Mouse (Mus musculus): ENCODE results near the gene Tmem209. TPM values are rescaled to one million over a fixed set of nuclear protein-coding genes. Genes with fewer than 3 reads are reported as not detected.
A peak's percentile ranks its signal among the peaks of the same experiment; 100 is the strongest.

The Tmem209 gene
- total and polyA plus RNA-seq, 2 experiments from 2014 or later: 24.2 to 49.8 TPM

DNA sequence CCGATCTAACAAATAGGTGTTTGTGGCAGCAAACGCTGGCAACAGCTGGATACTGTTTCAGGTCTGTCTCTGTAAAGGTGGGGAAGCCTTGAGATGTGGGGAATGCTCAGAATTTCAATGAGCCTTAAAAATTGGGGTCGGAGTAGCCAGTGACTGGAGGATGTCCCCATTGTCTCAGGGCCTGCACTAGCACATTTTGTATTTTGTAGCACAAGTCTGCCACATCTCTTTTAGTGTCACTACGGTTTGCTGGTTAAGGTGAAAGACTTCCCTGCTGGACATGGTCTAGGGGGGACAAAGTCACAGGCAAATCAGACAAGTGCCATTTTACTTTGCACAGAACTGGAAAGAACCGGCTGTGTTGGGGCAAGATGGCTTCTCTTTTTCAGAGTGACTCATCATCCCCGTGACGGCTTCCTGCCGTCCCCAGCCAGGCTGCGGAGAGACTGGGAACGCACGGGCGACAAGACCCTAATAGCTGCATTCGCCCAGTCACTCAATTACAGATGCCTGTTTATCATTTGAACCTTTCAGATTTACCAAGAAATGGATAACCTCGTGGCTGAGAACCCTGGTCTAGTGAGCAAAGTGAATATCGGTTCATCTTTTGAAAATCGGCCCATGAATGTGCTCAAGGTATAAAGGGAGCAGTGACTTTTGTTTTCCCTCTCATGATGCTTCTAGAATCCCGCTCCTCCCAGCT lies 37.1 kb upstream of the Tmem209 start:
- Histone ChIP-seq H3K9ac (peak overlapping the region; percentile 36), H3K4me1 (ENCODE audit: insufficient read depth) (peaks cover 28% of the 10 kb centered on the region), H3K9me3 (ENCODE audit: low read length) (no peaks in the 10 kb centered on the region), H3K4me3 (ENCODE audit: low read depth, low read length) (peak overlapping the region; percentile 22), H3K36me3 (ENCODE audit: insufficient read depth) (no peaks in the 10 kb centered on the region), H3K27ac (ENCODE audit: low read depth, low read length) (peak overlapping the region; percentile 88), H3K27me3 (ENCODE audit: insufficient read depth, low read length) (no peaks in the 10 kb centered on the region), H3K4me2 (ENCODE audit: low read depth) (peak overlapping the region; percentile 53)
- 8% methylated on average over 17 of the region's 17 CpGs for WGBS
- ATAC-seq: peak; percentile 75
- no peak for TF ChIP-seq CTCF (IDR thresholded peaks at IDR 0.05; ENCODE audit: low read depth)
- peak; percentile 80 for DNase-seq

DNA sequence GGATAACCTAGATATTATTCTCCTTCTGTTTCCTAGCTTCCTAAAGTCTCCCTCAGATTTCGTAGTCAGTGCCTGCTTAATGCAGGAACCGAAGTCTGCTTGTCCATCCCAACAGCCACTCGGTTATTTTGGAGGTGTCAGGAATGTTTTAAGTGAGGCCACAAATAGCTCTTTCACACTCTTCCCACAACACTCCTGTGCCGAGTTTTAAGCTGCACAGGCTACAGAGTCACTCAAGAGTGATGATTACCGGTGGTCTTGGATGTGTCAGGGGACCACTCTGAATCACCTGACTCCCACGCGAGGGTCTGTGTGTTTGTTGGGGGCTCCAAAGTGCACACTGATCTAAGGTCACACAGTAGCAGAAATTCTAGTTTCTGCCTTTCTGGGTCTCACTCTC lies 36.1 kb upstream of the Tmem209 start:
- H3K27me3 ChIP-seq (ENCODE audit: insufficient read depth, low read length): no peaks in the 10 kb centered on the region
- WGBS: 83% methylated on average over 7 of the region's 7 CpGs
- no peaks in the 10 kb centered on the region for H3K9me3 ChIP-seq (ENCODE audit: low read length)
- no peaks in the 10 kb centered on the region for H3K36me3 ChIP-seq (ENCODE audit: insufficient read depth)
- no peak for TF ChIP-seq CTCF (IDR thresholded peaks at IDR 0.05; ENCODE audit: low read depth)
- DNase-seq (no peak), ATAC-seq (no peak)
- no peak overlapping the region for H3K9ac ChIP-seq
- H3K27ac ChIP-seq (ENCODE audit: low read depth, low read length): no peak overlapping the region
- peaks cover 20% of the 10 kb centered on the region for H3K4me1 ChIP-seq (ENCODE audit: insufficient read depth)
- no peak overlapping the region for H3K4me3 ChIP-seq (ENCODE audit: low read depth, low read length)
- no peak overlapping the region for H3K4me2 ChIP-seq (ENCODE audit: low read depth)

DNA sequence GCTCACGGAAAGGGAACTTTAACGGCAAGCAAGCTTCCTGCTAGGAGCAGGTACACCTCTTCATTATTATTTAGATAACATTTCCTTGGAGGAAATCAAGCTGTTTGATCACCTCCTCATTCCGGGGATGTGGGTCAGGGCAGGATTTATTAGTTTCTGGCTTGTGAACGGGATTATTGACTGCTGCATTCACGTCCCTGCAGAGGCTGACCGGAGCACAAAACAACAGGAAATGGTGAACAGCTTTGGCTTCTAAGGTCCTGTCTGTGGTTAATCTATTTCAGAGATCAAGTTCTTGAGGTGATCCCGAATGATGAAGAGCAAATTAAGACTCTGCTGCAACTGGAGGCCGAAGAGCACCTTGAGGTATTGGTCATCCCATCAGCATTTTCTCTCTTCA lies 34.3 kb upstream of the Tmem209 start:
- Histone ChIP-seq H3K36me3 (ENCODE audit: insufficient read depth) (no peaks in the 10 kb centered on the region), H3K27ac (ENCODE audit: low read depth, low read length) (no peak overlapping the region), H3K4me2 (ENCODE audit: low read depth) (no peak overlapping the region), H3K4me3 (ENCODE audit: low read depth, low read length) (no peak overlapping the region), H3K9me3 (ENCODE audit: low read length) (no peaks in the 10 kb centered on the region), H3K4me1 (ENCODE audit: insufficient read depth) (peaks cover 16% of the 10 kb centered on the region), H3K9ac (no peak overlapping the region), H3K27me3 (ENCODE audit: insufficient read depth, low read length) (no peaks in the 10 kb centered on the region)
- ATAC-seq (no peak), DNase-seq (no peak)
- 35% methylated on average over 8 of the region's 8 CpGs for WGBS
- no peak for TF ChIP-seq CTCF (IDR thresholded peaks at IDR 0.05; ENCODE audit: low read depth)

DNA sequence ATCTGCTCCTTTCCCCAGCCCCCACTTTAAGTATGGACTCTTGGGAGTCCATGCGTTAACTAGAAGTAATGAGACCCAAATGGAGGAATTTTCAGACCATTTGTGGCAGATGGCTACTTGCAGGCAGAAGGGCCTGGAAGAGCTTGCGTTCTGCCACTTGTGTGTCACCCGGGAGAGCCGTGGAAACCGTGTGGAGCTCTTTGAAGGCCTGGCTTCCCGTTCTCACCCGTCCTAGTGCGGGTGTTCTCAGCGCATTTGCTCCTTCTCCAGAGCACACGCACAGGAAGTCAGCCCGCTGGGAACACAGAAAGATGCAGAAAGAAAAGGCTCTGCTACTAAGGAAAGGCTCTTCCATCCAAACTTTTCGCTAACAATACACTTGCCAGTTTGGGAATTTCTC lies 33.5 kb upstream of the Tmem209 start:
- Histone ChIP-seq H3K9me3 (ENCODE audit: low read length) (no peaks in the 10 kb centered on the region), H3K36me3 (ENCODE audit: insufficient read depth) (no peaks in the 10 kb centered on the region), H3K4me3 (ENCODE audit: low read depth, low read length) (no peak overlapping the region), H3K4me2 (ENCODE audit: low read depth) (no peak overlapping the region), H3K9ac (no peak overlapping the region), H3K27ac (ENCODE audit: low read depth, low read length) (no peak overlapping the region), H3K27me3 (ENCODE audit: insufficient read depth, low read length) (no peaks in the 10 kb centered on the region), H3K4me1 (ENCODE audit: insufficient read depth) (peaks cover 11% of the 10 kb centered on the region; the same call in 1 of the 2 replicates)
- 54% methylated on average over 12 of the region's 12 CpGs for WGBS
- no peak for TF ChIP-seq CTCF (IDR thresholded peaks at IDR 0.05; ENCODE audit: low read depth)
- DNase-seq (no peak), ATAC-seq (no peak)

DNA sequence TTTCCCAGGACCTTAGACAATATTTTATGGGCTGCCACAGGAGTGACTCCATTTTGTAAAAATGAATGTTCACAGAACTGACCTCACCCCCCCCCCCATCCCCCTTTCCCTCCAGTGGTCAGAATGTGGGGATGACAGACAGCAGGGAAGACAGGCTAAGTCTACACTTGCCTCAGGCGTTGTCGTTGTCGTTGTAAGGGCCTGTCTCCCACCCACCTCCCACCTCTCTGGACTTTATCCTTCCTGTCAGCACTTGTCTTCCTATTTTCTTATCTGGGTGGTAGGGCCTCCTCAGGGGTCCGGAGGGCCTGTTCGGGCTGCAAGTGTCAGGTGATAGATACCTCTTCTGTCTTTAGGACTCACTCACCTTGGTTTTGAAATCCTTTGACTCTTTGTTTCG lies 32.7 kb upstream of the Tmem209 start:
- Histone ChIP-seq H3K4me1 (ENCODE audit: insufficient read depth) (peaks cover 8% of the 10 kb centered on the region; the same call in 1 of the 2 replicates), H3K4me3 (ENCODE audit: low read depth, low read length) (no peak overlapping the region), H3K9ac (no peak overlapping the region), H3K27ac (ENCODE audit: low read depth, low read length) (no peak overlapping the region), H3K36me3 (ENCODE audit: insufficient read depth) (no peaks in the 10 kb centered on the region), H3K4me2 (ENCODE audit: low read depth) (no peak overlapping the region), H3K27me3 (ENCODE audit: insufficient read depth, low read length) (no peaks in the 10 kb centered on the region), H3K9me3 (ENCODE audit: low read length) (no peaks in the 10 kb centered on the region)
- TF ChIP-seq CTCF (IDR thresholded peaks at IDR 0.05; ENCODE audit: low read depth): no peak
- ATAC-seq (no peak), DNase-seq (no peak)
- WGBS: 85% methylated on average over 6 of the region's 6 CpGs

DNA sequence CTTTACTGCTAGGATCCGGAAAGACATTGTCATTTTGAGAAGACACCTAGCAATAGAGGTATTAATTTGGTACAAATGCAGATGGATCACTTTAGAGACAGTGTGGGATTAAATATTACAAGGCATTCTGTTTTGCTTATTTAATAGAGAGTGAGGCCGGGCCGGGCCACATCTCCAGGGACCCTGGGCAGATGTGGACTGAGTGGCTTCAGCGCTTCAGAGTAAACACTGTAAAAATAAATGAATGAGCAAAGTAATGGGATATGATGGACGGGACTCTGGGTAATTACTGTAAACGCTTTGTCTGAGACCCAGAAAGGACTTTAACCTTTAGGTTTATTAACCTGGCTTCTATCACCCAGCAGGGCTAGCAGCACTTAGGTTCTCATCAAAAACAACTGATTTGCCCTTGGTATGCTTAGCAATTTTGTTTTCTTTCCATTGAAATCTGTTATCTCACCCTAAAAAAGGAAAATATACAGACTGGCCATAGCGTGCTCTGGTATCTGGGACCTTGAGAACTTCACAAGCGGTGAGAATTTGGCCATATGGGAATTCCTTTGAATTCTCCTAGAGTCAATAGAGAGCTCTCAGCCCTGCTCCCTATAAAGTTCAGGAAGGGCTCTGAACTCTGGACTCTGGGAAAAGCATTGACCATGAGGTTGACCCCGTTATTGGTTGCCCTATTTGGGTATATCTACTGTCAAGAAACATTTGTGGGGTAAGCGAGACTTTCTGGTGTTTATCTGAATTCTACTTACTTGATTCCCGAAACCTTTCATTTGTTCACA lies 31.6 kb upstream of the Tmem209 start, which contains the start of gene Cpa2:
Cpa2 (plus strand) TSS at position 574 of the 791 bp plus-strand sequence.
- Histone ChIP-seq H3K27ac (ENCODE audit: low read depth, low read length) (no peak within 1 kb of the TSS), H3K9me3 (ENCODE audit: low read length) (no peaks in the 10 kb centered on the region), H3K9ac (no peak within 1 kb of the TSS), H3K36me3 (ENCODE audit: insufficient read depth) (no peaks in the 10 kb centered on the region), H3K4me1 (ENCODE audit: insufficient read depth) (no peaks in the 10 kb centered on the region), H3K27me3 (ENCODE audit: insufficient read depth, low read length) (no peaks in the 10 kb centered on the region), H3K4me3 (ENCODE audit: low read depth, low read length) (no peak within 1 kb of the TSS), H3K4me2 (ENCODE audit: low read depth) (no peak within 1 kb of the TSS)
- DNase-seq: no peak
- ATAC-seq: no peak
- no peak for TF ChIP-seq CTCF (IDR thresholded peaks at IDR 0.05; ENCODE audit: low read depth)
- WGBS: 87% methylated on average over 11 of the region's 11 CpGs

DNA sequence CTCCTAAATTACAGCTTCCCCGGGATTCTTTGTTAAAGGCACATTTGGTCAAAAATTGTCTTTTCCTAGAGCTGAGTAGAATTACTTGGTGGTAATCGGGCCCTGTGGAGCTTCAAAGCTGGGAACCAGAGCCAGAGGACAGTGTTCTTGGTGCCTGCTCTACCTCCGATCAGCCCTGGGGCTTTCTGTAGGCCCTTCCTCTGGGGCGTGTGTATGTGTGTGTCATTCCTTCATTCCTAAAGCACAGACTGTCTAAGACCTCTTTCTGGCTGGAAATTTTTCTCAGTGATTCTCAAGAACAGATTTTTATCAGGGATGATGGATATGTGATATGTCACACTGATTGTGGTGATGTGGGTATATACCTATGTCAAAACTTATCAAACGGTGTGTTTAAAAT lies 29.2 kb upstream of the Tmem209 start:
- TF ChIP-seq CTCF (IDR thresholded peaks at IDR 0.05; ENCODE audit: low read depth): no peak
- H3K27me3 ChIP-seq (ENCODE audit: insufficient read depth, low read length): no peaks in the 10 kb centered on the region
- ATAC-seq (no peak), DNase-seq (no peak)
- H3K27ac ChIP-seq (ENCODE audit: low read depth, low read length): no peak overlapping the region
- H3K9ac ChIP-seq: no peak overlapping the region
- no peaks in the 10 kb centered on the region for H3K4me1 ChIP-seq (ENCODE audit: insufficient read depth)
- WGBS: 83% methylated on average over 5 of the region's 5 CpGs
- no peak overlapping the region for H3K4me3 ChIP-seq (ENCODE audit: low read depth, low read length)
- no peaks in the 10 kb centered on the region for H3K9me3 ChIP-seq (ENCODE audit: low read length)
- H3K4me2 ChIP-seq (ENCODE audit: low read depth): no peak overlapping the region
- H3K36me3 ChIP-seq (ENCODE audit: insufficient read depth): no peaks in the 10 kb centered on the region

All from forebrain, postnatal 0 days (tissue).